Mouse (Mus musculus) midbrain, embryonic 12.5 days (tissue): ENCODE data around the gene Sparc. TPM values are rescaled to one million over a fixed set of nuclear protein-coding genes. Genes with fewer than 3 reads are reported as not detected.

Experiments
- ATAC-seq: fragments of 200-750 bp; cut with Nextera tagmentation; 2 replicates; pipeline ENCODE4 v1.8.0; 2017; ENCODE audit warnings: low read depth, moderate TSS enrichment, moderate library complexity; ENCODE audit not compliant: low FRiP score
- H3K27ac ChIP-seq: fragments of 300-500 bp; sonication (generic); replicated peaks from 2 replicates; pipeline ENCODE4 v1.5.1; 2016; ENCODE audit warnings: mild to moderate bottlenecking
- H3K27me3 ChIP-seq: fragments of 300-500 bp; sonication (generic); 2 replicates; pipeline ENCODE4 v1.6.1; 2016; ENCODE audit warnings: mild to moderate bottlenecking
- H3K36me3 ChIP-seq: fragments of 300-500 bp; sonication (generic); 2 replicates; pipeline ENCODE4 v1.6.1; 2016
- H3K4me1 ChIP-seq: fragments of 300-500 bp; sonication (generic); 2 replicates; pipeline ENCODE4 v1.6.1; 2016
- H3K4me2 ChIP-seq: fragments of 300-500 bp; sonication (generic); replicated peaks from 2 replicates; pipeline ENCODE4 v1.6.1; 2016; ENCODE audit warnings: mild to moderate bottlenecking, moderate library complexity
- H3K4me3 ChIP-seq: fragments of 300-500 bp; sonication (generic); 2 replicates; pipeline ENCODE4 v1.5.1; 2016; ENCODE audit warnings: mild to moderate bottlenecking
- H3K9ac ChIP-seq: fragments of 300-500 bp; sonication (generic); replicated peaks from 2 replicates; pipeline ENCODE4 v1.6.1; 2016; ENCODE audit warnings: mild to moderate bottlenecking, moderate library complexity
- H3K9me3 ChIP-seq: fragments of 300-500 bp; sonication (generic); 2 replicates; pipeline ENCODE4 v1.6.1; 2016; ENCODE audit warnings: mild to moderate bottlenecking
- WGBS: fragments of 180-500 bp; shearing (Covaris S2); methylation state at CpG from one replicate; pipeline ENCODE4 v1.1.7; 2016; 5-methylcytosine and 5-hydroxymethylcytosine counted together
- polyA plus RNA-seq: library from polyadenylated mRNA; unstranded; fragments of >200 nt; fragmentation: Nextera tagmentation; extraction: Ambion mirVana; gene quantifications from 2 replicates; pipeline ENCODE4 v1.2.1, GENCODE M21; 2016

The Sparc gene
- polyA plus RNA-seq, 1 experiment from 2014 or later = 579 TPM

GRCm38 (mm10) chr11:55373838-55374237, 49.1 kb downstream of the Sparc start:
- no peaks in the 10 kb centered on the region for H3K4me1 ChIP-seq
- no peaks in the 10 kb centered on the region for H3K36me3 ChIP-seq
- H3K9me3 ChIP-seq = no peaks in the 10 kb centered on the region
- ATAC-seq = no peak
- no peaks in the 10 kb centered on the region for H3K27me3 ChIP-seq
- H3K27ac ChIP-seq = no peak overlapping the region
- H3K4me2 ChIP-seq = no peak overlapping the region
- no peak overlapping the region for H3K9ac ChIP-seq
- no peak overlapping the region for H3K4me3 ChIP-seq
- 61% methylated on average over 6 of the region's 6 CpGs for WGBS

GRCm38 (mm10) chr11:55373373-55373772, 49.6 kb downstream of the Sparc start:
- no peaks in the 10 kb centered on the region for H3K27me3 ChIP-seq
- no peak overlapping the region for H3K9ac ChIP-seq
- H3K9me3 ChIP-seq = no peaks in the 10 kb centered on the region
- no peak for ATAC-seq
- H3K36me3 ChIP-seq = no peaks in the 10 kb centered on the region
- 88% methylated on average over 12 of the region's 12 CpGs for WGBS
- H3K4me1 ChIP-seq = no peaks in the 10 kb centered on the region
- H3K4me2 ChIP-seq = no peak overlapping the region
- H3K27ac ChIP-seq = no peak overlapping the region
- H3K4me3 ChIP-seq = no peak overlapping the region

GRCm38 (mm10) chr11:55372001-55372400, 51.0 kb downstream of the Sparc start:
- no peak overlapping the region for H3K4me2 ChIP-seq
- H3K4me3 ChIP-seq = no peak overlapping the region
- H3K27ac ChIP-seq = no peak overlapping the region
- H3K36me3 ChIP-seq = no peaks in the 10 kb centered on the region
- no peak for ATAC-seq
- WGBS = 46% methylated on average over 6 of the region's 6 CpGs
- H3K9me3 ChIP-seq = no peaks in the 10 kb centered on the region
- H3K9ac ChIP-seq = no peak overlapping the region
- H3K27me3 ChIP-seq = no peaks in the 10 kb centered on the region
- H3K4me1 ChIP-seq = no peaks in the 10 kb centered on the region

GRCm38 (mm10) chr11:55369093-55369471, 53.9 kb downstream of the Sparc start:
- Histone ChIP-seq H3K27me3 (no peaks in the 10 kb centered on the region), H3K4me1 (no peaks in the 10 kb centered on the region), H3K27ac (no peak overlapping the region), H3K36me3 (no peaks in the 10 kb centered on the region), H3K9me3 (no peaks in the 10 kb centered on the region), H3K9ac (no peak overlapping the region), H3K4me3 (no peak overlapping the region), H3K4me2 (no peak overlapping the region)
- ATAC-seq = no peak
- 68% methylated on average over 6 of the region's 6 CpGs for WGBS

- H3K36me3 ChIP-seq = no peaks in the 10 kb centered on the region
- 63% methylated on average over 4 of the region's 4 CpGs for WGBS
- no peak overlapping the region for H3K4me3 ChIP-seq
- ATAC-seq = no peak
- no peak overlapping the region for H3K4me2 ChIP-seq
- no peak overlapping the region for H3K27ac ChIP-seq
- H3K9ac ChIP-seq = no peak overlapping the region
- no peaks in the 10 kb centered on the region for H3K4me1 ChIP-seq
- no peaks in the 10 kb centered on the region for H3K27me3 ChIP-seq
- no peaks in the 10 kb centered on the region for H3K9me3 ChIP-seq
Measured at GRCm38 (mm10) chr11:55368388-55369092, 54.4 kb downstream of the Sparc start.

GRCm38 (mm10) chr11:55367783-55368182, 55.2 kb downstream of the Sparc start:
- WGBS = 70% methylated on average over 10 of the region's 10 CpGs

GRCm38 (mm10) chr11:55365840-55366239, 57.1 kb downstream of the Sparc start:
- H3K4me2 ChIP-seq = no peak overlapping the region
- H3K9ac ChIP-seq = no peak overlapping the region
- no peak for ATAC-seq
- H3K27ac ChIP-seq = no peak overlapping the region
- no peaks in the 10 kb centered on the region for H3K9me3 ChIP-seq
- 80% methylated on average over 5 of the region's 5 CpGs for WGBS
- H3K36me3 ChIP-seq = no peaks in the 10 kb centered on the region
- no peak overlapping the region for H3K4me3 ChIP-seq
- H3K4me1 ChIP-seq = no peaks in the 10 kb centered on the region
- no peaks in the 10 kb centered on the region for H3K27me3 ChIP-seq

More at GRCm38 (mm10) chr11:55367783-55368182, 55.2 kb downstream of the Sparc start:
- Histone ChIP-seq H3K36me3 (no peaks in the 10 kb centered on the region), H3K4me3 (no peak overlapping the region), H3K9ac (no peak overlapping the region), H3K27ac (no peak overlapping the region), H3K27me3 (no peaks in the 10 kb centered on the region), H3K9me3 (no peaks in the 10 kb centered on the region), H3K4me2 (no peak overlapping the region), H3K4me1 (no peaks in the 10 kb centered on the region)
- no peak for ATAC-seq

GRCm38 (mm10) chr11:55365242-55365641, 57.7 kb downstream of the Sparc start:
- Histone ChIP-seq H3K9me3 (no peaks in the 10 kb centered on the region), H3K36me3 (no peaks in the 10 kb centered on the region), H3K4me3 (no peak overlapping the region), H3K9ac (no peak overlapping the region), H3K4me1 (no peaks in the 10 kb centered on the region), H3K27ac (no peak overlapping the region), H3K4me2 (no peak overlapping the region), H3K27me3 (no peaks in the 10 kb centered on the region)
- 48% methylated on average over 4 of the region's 4 CpGs for WGBS
- ATAC-seq = no peak

GRCm38 (mm10) chr11:55364662-55365061, 58.3 kb downstream of the Sparc start:
- Histone ChIP-seq H3K27me3 (no peaks in the 10 kb centered on the region), H3K27ac (no peak overlapping the region), H3K4me3 (no peak overlapping the region), H3K9me3 (no peaks in the 10 kb centered on the region), H3K36me3 (no peaks in the 10 kb centered on the region), H3K4me1 (no peaks in the 10 kb centered on the region), H3K4me2 (no peak overlapping the region), H3K9ac (no peak overlapping the region)
- 83% methylated on average over 3 of the region's 3 CpGs for WGBS
- ATAC-seq = no peak

GRCm38 (mm10) chr11:55358094-55358783, 64.7 kb downstream of the Sparc start:
- Histone ChIP-seq H3K27ac (no peak overlapping the region), H3K27me3 (no peaks in the 10 kb centered on the region)
- WGBS = 89% methylated on average over 15 of the region's 15 CpGs

GRCm38 (mm10) chr11:55356846-55357245, 66.1 kb downstream of the Sparc start:
- 87% methylated on average over 2 of the region's 2 CpGs for WGBS
- H3K27me3 ChIP-seq = no peaks in the 10 kb centered on the region
- no peaks in the 10 kb centered on the region for H3K36me3 ChIP-seq
- ATAC-seq = no peak
- H3K9ac ChIP-seq = no peak overlapping the region
- H3K27ac ChIP-seq = no peak overlapping the region
- H3K4me2 ChIP-seq = no peak overlapping the region
- no peaks in the 10 kb centered on the region for H3K9me3 ChIP-seq
- H3K4me1 ChIP-seq = no peaks in the 10 kb centered on the region
- H3K4me3 ChIP-seq = no peak overlapping the region

More at GRCm38 (mm10) chr11:55358094-55358783, 64.7 kb downstream of the Sparc start:
- Histone ChIP-seq H3K4me3 (no peak overlapping the region), H3K4me2 (no peak overlapping the region), H3K9ac (no peak overlapping the region), H3K9me3 (no peaks in the 10 kb centered on the region), H3K36me3 (no peaks in the 10 kb centered on the region), H3K4me1 (no peaks in the 10 kb centered on the region)
- ATAC-seq = no peak
